Mouse (Mus musculus) intestine, embryonic 14.5 days (tissue): Measurements from ENCODE around the gene Mup3. TPM values are rescaled to one million over a fixed set of nuclear protein-coding genes. Genes with fewer than 3 reads are reported as not detected.

Source experiments
- polyA plus RNA-seq: library from polyadenylated mRNA; unstranded; fragments of >200 nt; fragmentation: Nextera tagmentation; extraction: Ambion mirVana; gene quantifications from 2 replicates; pipeline ENCODE4 v1.2.1, GENCODE M21; 2014

Gene Mup3
- polyA plus RNA-seq, 1 experiment from 2014 or later = not detected

Other genes starting within 250 kb of the Mup3 start
- gene Mup20, start 33.2 kb downstream of the Mup3 start, polyA plus RNA-seq = not detected in 2 replicates
- not detected in 2 replicates for gene Mup21, start 63.5 kb upstream of the Mup3 start, polyA plus RNA-seq
- 9.9 and 12.4 TPM in 2 replicates for gene Zfp37, start 143.7 kb upstream of the Mup3 start, polyA plus RNA-seq
- 13.6 and 14.5 TPM in 2 replicates for gene Slc31a2, start 175.2 kb upstream of the Mup3 start, polyA plus RNA-seq